Mouse (Mus musculus): Measurements from ENCODE around the gene Stx12. TPM values are rescaled to one million over a fixed set of nuclear protein-coding genes. Genes with fewer than 3 reads are reported as not detected.

The Stx12 gene
- total and polyA plus RNA-seq, 3 experiments = 16.8 to 22.0 TPM; not detected in 1

DNA sequence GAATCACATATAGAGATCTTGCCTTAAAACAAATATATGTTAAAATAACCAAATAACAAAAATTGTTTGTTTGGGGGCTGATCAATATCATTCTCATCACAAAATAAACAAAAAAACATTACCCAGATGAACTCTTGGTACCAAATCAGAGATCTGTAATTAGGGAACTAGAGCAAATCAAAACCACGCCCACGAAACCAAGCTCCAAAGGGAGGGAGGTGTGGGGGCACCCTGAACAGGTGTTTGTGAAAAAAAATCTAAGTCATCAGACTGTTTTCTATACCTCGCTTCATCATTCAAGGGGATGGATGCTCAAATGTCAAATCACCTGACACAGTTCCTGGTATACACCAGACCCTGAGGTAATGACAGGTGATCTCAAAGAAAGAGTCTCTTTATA is 42.8 kb downstream of the Stx12 start:
- peaks cover 22% of the 10 kb centered on the region in 2 experiments for H3K36me3 ChIP-seq (ENCODE audit: control insufficient read depth in 1 of 2, insufficient read depth in 2 of 2, low read length in 2 of 2)
- TF ChIP-seq UBTF (IDR thresholded peaks at IDR 0.05; ENCODE audit: borderline replicate concordance, insufficient read depth, low read depth, low read length) = no peak
- TF ChIP-seq RCOR1 (IDR thresholded peaks at IDR 0.05; ENCODE audit: low read depth, low read length) = peak; percentile 77
- 0 out of 2 replicates have a peak, but pooled peaks have one; percentile 36 for TF ChIP-seq CHD1 (IDR thresholded peaks at IDR 0.05; ENCODE audit: low read depth, low read length)
- TF ChIP-seq TBP (IDR thresholded peaks at IDR 0.05; ENCODE audit: low read depth, low read length) = no peak
- H3K79me2 ChIP-seq (ENCODE audit: control insufficient read depth, insufficient read depth, low read length, poor library complexity) = peaks cover 34% of the 10 kb centered on the region
- H3K27me3 ChIP-seq (ENCODE audit: control insufficient read depth in 1 of 2, insufficient read depth in 2 of 2, low read length in 2 of 2) = no peaks in the 10 kb centered on the region
- H3K4me1 ChIP-seq (ENCODE audit: control insufficient read depth in 1 of 2, insufficient read depth in 2 of 2, low read length in 2 of 2) = peaks cover 13 to 15% of the 10 kb centered on the region in 2 experiments
- no peaks in the 10 kb centered on the region for H3K9me3 ChIP-seq (replicated peaks; ENCODE audit: insufficient read depth, low read length)
- peak; percentile 39 for DNase-seq (ENCODE audit: low read depth, low spot score)
- peak overlapping the region; percentile 96 for H3K9ac ChIP-seq (ENCODE audit: control insufficient read depth, low read depth, low read length, poor library complexity, severe bottlenecking)
- peak overlapping the region; percentile 81 to 96 for H3K4me3 ChIP-seq (ENCODE audit: control insufficient read depth in 1 of 2, insufficient read depth in 1 of 2, low read depth in 2 of 2, low read length in 2 of 2)
- no peak overlapping the region for H3K27ac ChIP-seq (ENCODE audit: control insufficient read depth, low read depth, low read length)

- no peak overlapping the region for H3K4me3 ChIP-seq (ENCODE audit: control insufficient read depth in 1 of 2, insufficient read depth in 1 of 2, low read depth in 2 of 2, low read length in 2 of 2)
These were observed 60.5 kb downstream of the Stx12 start for GRCm38 (mm10) chr4:132823614-132824366.

More at GRCm38 (mm10) chr4:132823614-132824366, 60.5 kb downstream of the Stx12 start:
- Histone ChIP-seq H3K79me2 (ENCODE audit: control insufficient read depth, insufficient read depth, low read length, poor library complexity) (no peaks in the 10 kb centered on the region), H3K36me3 (ENCODE audit: control insufficient read depth in 1 of 2, insufficient read depth in 2 of 2, low read length in 2 of 2) (no peaks in the 10 kb centered on the region; a peak in 2 of 4 replicates), H3K9me3 (replicated peaks; ENCODE audit: insufficient read depth, low read length) (no peaks in the 10 kb centered on the region), H3K27me3 (ENCODE audit: control insufficient read depth in 1 of 2, insufficient read depth in 2 of 2, low read length in 2 of 2) (no peaks in the 10 kb centered on the region), H3K9ac (ENCODE audit: control insufficient read depth, low read depth, low read length, poor library complexity, severe bottlenecking) (no peak overlapping the region), H3K4me1 (ENCODE audit: control insufficient read depth in 1 of 2, insufficient read depth in 2 of 2, low read length in 2 of 2) (no peaks in the 10 kb centered on the region), H3K27ac (ENCODE audit: control insufficient read depth, low read depth, low read length) (no peak overlapping the region)
- TF ChIP-seq RAD21 (IDR thresholded peaks at IDR 0.05; ENCODE audit: low read depth, low read length) (peak; percentile 96), BHLHE40 (IDR thresholded peaks at IDR 0.05; ENCODE audit: borderline replicate concordance, low read depth, low read length) (no peak), E2F4 (IDR thresholded peaks at IDR 0.05; ENCODE audit: borderline replicate concordance, low read depth, low read length) (no peak), POLR2AphosphoS2 (IDR thresholded peaks at IDR 0.05; ENCODE audit: low read length) (no peak), USF2 (IDR thresholded peaks at IDR 0.05; ENCODE audit: borderline replicate concordance in 1 of 2, insufficient read depth in 1 of 2, low read depth in 1 of 2, low read length in 2 of 2) (no peak), TBP (IDR thresholded peaks at IDR 0.05; ENCODE audit: low read depth, low read length) (0 out of 2 replicates have a peak, but pooled peaks have one; percentile 33), ZMIZ1 (IDR thresholded peaks at IDR 0.05; ENCODE audit: low read depth, low read length) (no peak), ETS1 (IDR thresholded peaks at IDR 0.05; ENCODE audit: low read depth, low read length) (no peak), EP300 (IDR thresholded peaks at IDR 0.05; ENCODE audit: low read depth in 1 of 2, low read length in 2 of 2) (0 out of 4 replicates have a peak, but pooled peaks of 1 of the 2 experiments have one; percentile 13), ZNF384 (IDR thresholded peaks at IDR 0.05; ENCODE audit: low read depth, low read length) (peak; percentile 80), SIN3A (IDR thresholded peaks at IDR 0.05; ENCODE audit: low read length) (peak; percentile 64), MAFK (IDR thresholded peaks at IDR 0.05; ENCODE audit: borderline replicate concordance, low read depth, low read length) (0 out of 2 replicates have a peak, but pooled peaks have one; percentile 8), CTCF (IDR thresholded peaks at IDR 0.05 in 2 of 3, conservative IDR thresholded peaks at IDR 0.05 in 1 of 3; ENCODE audit: control insufficient read depth in 1 of 3, insufficient read depth in 1 of 3, low read depth in 2 of 3, low read length in 3 of 3, poor library complexity in 1 of 3, severe bottlenecking in 1 of 3) (peak; percentile 94 to 99 (median 95)), ELF1 (IDR thresholded peaks at IDR 0.05; ENCODE audit: low read depth, low read length) (no peak), POLR2A (IDR thresholded peaks at IDR 0.05; ENCODE audit: control insufficient read depth in 1 of 2, insufficient read depth in 1 of 2, low read depth in 1 of 2, low read length in 2 of 2, poor library complexity in 1 of 2) (no peak), ZC3H11A (IDR thresholded peaks at IDR 0.05; ENCODE audit: low read depth, low read length) (peak; percentile 96), MYB (IDR thresholded peaks at IDR 0.05; ENCODE audit: low read depth, low read length) (no peak), MYC (IDR thresholded peaks at IDR 0.05; ENCODE audit: low read depth, low read length) (peak; percentile 66; the same call in 1 of the 2 replicates), GABPA (IDR thresholded peaks at IDR 0.05; ENCODE audit: low read depth, low read length) (no peak), HCFC1 (IDR thresholded peaks at IDR 0.05; ENCODE audit: low read depth, low read length) (peak; percentile 40), SMC3 (IDR thresholded peaks at IDR 0.05; ENCODE audit: low read depth, low read length) (peak; percentile 93), NELFE (IDR thresholded peaks at IDR 0.05; ENCODE audit: low read depth, low read length) (no peak), GATA1 (IDR thresholded peaks at IDR 0.05; ENCODE audit: low read depth, low read length) (0 out of 2 replicates have a peak, but pooled peaks have one; percentile 7), UBTF (IDR thresholded peaks at IDR 0.05; ENCODE audit: borderline replicate concordance, insufficient read depth, low read depth, low read length) (no peak), RCOR1 (IDR thresholded peaks at IDR 0.05; ENCODE audit: low read depth, low read length) (peak; percentile 26; the same call in 1 of the 2 replicates), TCF12 (IDR thresholded peaks at IDR 0.05; ENCODE audit: low read depth, low read length) (peak; percentile 25; the same call in 1 of the 2 replicates)
- DNase-seq (ENCODE audit: low read depth, low spot score) = peak; percentile 86

All from MEL (cell line).